Mouse (Mus musculus) kidney, adult 2 months (tissue): ENCODE results near the gene Dsn1. TPM values are rescaled to one million over a fixed set of nuclear protein-coding genes. Genes with fewer than 3 reads are reported as not detected.
A peak's percentile ranks its signal among the peaks of the same experiment; 100 is the strongest.

Source experiments
- DNase-seq: peaks from one replicate; pipeline ENCODE4 v3.0.0; 2021
- H3K27ac ChIP-seq: fragments of 200-500 bp; 2 replicates; pipeline ENCODE4 v1.5.1; 2012; ENCODE audit warnings: low read depth, low read length, control low read depth, inconsistent platforms; ENCODE audit not compliant: insufficient read depth
- H3K27me3 ChIP-seq: fragments of 200-500 bp; replicated peaks from 2 replicates; pipeline ENCODE4 v1.6.1; 2012; ENCODE audit warnings: mild to moderate bottlenecking, moderate library complexity, low read length, inconsistent platforms; ENCODE audit not compliant: control insufficient read depth, insufficient read depth
- H3K36me3 ChIP-seq: fragments of 200-500 bp; 2 replicates; pipeline ENCODE4 v1.6.1; 2012; ENCODE audit warnings: mild to moderate bottlenecking, moderate library complexity, low read length, inconsistent platforms; ENCODE audit not compliant: control insufficient read depth, insufficient read depth
- H3K4me1 ChIP-seq: fragments of 200-500 bp; 2 replicates; pipeline ENCODE4 v1.6.1; 2011; ENCODE audit warnings: low read length; ENCODE audit not compliant: control insufficient read depth, insufficient read depth
- H3K4me3 ChIP-seq: fragments of 200-500 bp; 2 replicates; pipeline ENCODE4 v1.5.1; 2011; ENCODE audit warnings: mild to moderate bottlenecking, low read depth, low read length, control low read depth; ENCODE audit not compliant: insufficient read depth
- CTCF ChIP-seq: fragments of 200-500 bp; conservative IDR thresholded peaks from 2 replicates; pipeline ENCODE4 v1.5.1; 2011; ENCODE audit warnings: low read depth, mild to moderate bottlenecking, control low read depth, low read length, moderate library complexity, mixed read lengths; ENCODE audit not compliant: insufficient read depth, insufficient read length
- POLR2A ChIP-seq: fragments of 200-500 bp; IDR thresholded peaks from one replicate; pipeline ENCODE4 v1.6.1; 2011; ENCODE audit warnings: low read depth, low read length, control low read depth
- WGBS: fragments of 180-500 bp; shearing (Covaris S2); methylation state at CpG from one replicate; pipeline ENCODE4 v1.1.7; 2018; 5-methylcytosine and 5-hydroxymethylcytosine counted together
- polyA plus RNA-seq: library from polyadenylated mRNA; depleted of rRNA; stranded (reverse); fragments of >200 nt; gene quantifications from 2 replicates; pipeline ENCODE4 v1.2.3, GENCODE M21; 2012; rRNA removed

Gene Dsn1
- polyA plus RNA-seq, result 2.0 and 2.4 TPM in 2 replicates

GRCm38 (mm10) chr2:157006511-157007233, at the start of gene Dsn1:
Dsn1 (minus strand) TSS chr2:157007154.
- under 1% methylated on average over 56 of the region's 56 CpGs for WGBS
- Histone ChIP-seq H3K4me3 (peak within 1 kb of the TSS; percentile 66), H3K27ac (no peak within 1 kb of the TSS), H3K4me1 (peaks cover 6% of the 10 kb centered on the region; the same call in 1 of the 2 replicates), H3K27me3 (no peaks in the 10 kb centered on the region), H3K36me3 (no peaks in the 10 kb centered on the region)
- peak; percentile 90 for DNase-seq
- peak; percentile 51 for TF ChIP-seq POLR2A
- no peak for TF ChIP-seq CTCF

GRCm38 (mm10) chr2:157055721-157056120, 48.8 kb upstream of the Dsn1 start:
- WGBS, result 90% methylated on average over 6 of the region's 6 CpGs
- Histone ChIP-seq H3K27ac (no peak overlapping the region), H3K4me3 (no peak overlapping the region), H3K36me3 (no peaks in the 10 kb centered on the region), H3K27me3 (no peaks in the 10 kb centered on the region), H3K4me1 (no peaks in the 10 kb centered on the region; the same call in 1 of the 2 replicates)
- DNase-seq, result no peak
- TF ChIP-seq POLR2A (no peak), CTCF (no peak)

GRCm38 (mm10) chr2:157054816-157055215, 47.9 kb upstream of the Dsn1 start:
- WGBS, result 50% methylated on average over 5 of the region's 5 CpGs
- Histone ChIP-seq H3K27ac (peak overlapping the region; percentile 47), H3K36me3 (no peaks in the 10 kb centered on the region), H3K4me1 (no peaks in the 10 kb centered on the region; the same call in 1 of the 2 replicates), H3K27me3 (no peaks in the 10 kb centered on the region), H3K4me3 (no peak overlapping the region)
- TF ChIP-seq POLR2A (no peak), CTCF (no peak)
- DNase-seq, result peak; percentile 43

- peak; percentile 47 for DNase-seq
- 67% methylated on average over 8 of the region's 8 CpGs for WGBS
- H3K27ac ChIP-seq, result peak overlapping the region; percentile 47; the same call in 1 of the 2 replicates
- no peaks in the 10 kb centered on the region for H3K36me3 ChIP-seq
- TF ChIP-seq POLR2A (no peak), CTCF (no peak)
- H3K4me3 ChIP-seq, result no peak overlapping the region
- no peaks in the 10 kb centered on the region for H3K27me3 ChIP-seq
- H3K4me1 ChIP-seq, result no peaks in the 10 kb centered on the region; the same call in 1 of the 2 replicates
These were observed 47.3 kb upstream of the Dsn1 start for GRCm38 (mm10) chr2:157054297-157054696.

GRCm38 (mm10) chr2:157053787-157054186, 46.8 kb upstream of the Dsn1 start:
- TF ChIP-seq POLR2A (no peak), CTCF (0 out of 2 replicates have a peak, but pooled peaks have one; percentile 11)
- Histone ChIP-seq H3K4me3 (no peak overlapping the region), H3K4me1 (no peaks in the 10 kb centered on the region; the same call in 1 of the 2 replicates), H3K27me3 (no peaks in the 10 kb centered on the region), H3K36me3 (no peaks in the 10 kb centered on the region), H3K27ac (no peak overlapping the region)
- 90% methylated on average over 4 of the region's 4 CpGs for WGBS
- DNase-seq, result no peak

GRCm38 (mm10) chr2:157053124-157053523, 46.2 kb upstream of the Dsn1 start:
- H3K27ac ChIP-seq, result no peak overlapping the region
- H3K4me3 ChIP-seq, result no peak overlapping the region
- no peak for DNase-seq
- no peaks in the 10 kb centered on the region; the same call in 1 of the 2 replicates for H3K4me1 ChIP-seq
- WGBS, result 97% methylated on average over 5 of the region's 5 CpGs
- H3K27me3 ChIP-seq, result no peaks in the 10 kb centered on the region
- no peaks in the 10 kb centered on the region for H3K36me3 ChIP-seq
- TF ChIP-seq POLR2A, result no peak
- TF ChIP-seq CTCF, result no peak

- peak; percentile 33 for DNase-seq
- no peak overlapping the region for H3K4me3 ChIP-seq
- TF ChIP-seq CTCF (no peak), POLR2A (no peak)
- no peaks in the 10 kb centered on the region for H3K27me3 ChIP-seq
- WGBS, result 46% methylated on average over 8 of the region's 8 CpGs
- no peak overlapping the region for H3K27ac ChIP-seq
- H3K4me1 ChIP-seq, result no peaks in the 10 kb centered on the region; the same call in 1 of the 2 replicates
- H3K36me3 ChIP-seq, result no peaks in the 10 kb centered on the region
These were observed 45.5 kb upstream of the Dsn1 start for GRCm38 (mm10) chr2:157052448-157052847.
